Mouse (Mus musculus): ENCODE measurements at regions not wholly inside any gene's neighbourhood (a gene's known extent, or its start where the extent isn't known, plus 50 kb on each side); places are given as distances from the start of the nearest gene placed in this dataset.

- Histone ChIP-seq H3K9me3 (replicated peaks; ENCODE audit: low read length) (no peaks in the 10 kb centered on the region), H3K9ac (ENCODE audit: insufficient read depth, low read depth) (no peak overlapping the region), H3K4me3 (replicated peaks in 1 of 3; ENCODE audit: low read depth in 2 of 3, low read length in 2 of 3, poor library complexity in 1 of 3) (no peak overlapping the region), H3K36me3 (replicated peaks in 1 of 2; ENCODE audit: control insufficient read depth in 1 of 2, insufficient read depth in 1 of 2, low read length in 1 of 2) (no peaks in the 10 kb centered on the region), H3K27me3 (replicated peaks) (no peaks in the 10 kb centered on the region), H3K4me1 (ENCODE audit: control insufficient read depth in 1 of 2, insufficient read depth in 2 of 2) (no peaks in the 10 kb centered on the region), H3K4me2 (ENCODE audit: insufficient read depth, low read depth, poor library complexity, severe bottlenecking) (no peak overlapping the region), H3K27ac (ENCODE audit: insufficient read depth, low read depth) (no peak overlapping the region), H3K79me2 (replicated peaks; ENCODE audit: control insufficient read depth, extremely low read depth, insufficient read depth, poor library complexity, severe bottlenecking) (no peaks in the 10 kb centered on the region)
- TF ChIP-seq CHD2 (IDR thresholded peaks at IDR 0.05; ENCODE audit: low read length) (no peak), CTCF (conservative IDR thresholded peaks at IDR 0.05 in 1 of 2, IDR thresholded peaks at IDR 0.05 in 1 of 2; ENCODE audit: low read depth in 2 of 2, low read length in 2 of 2) (peak; percentile 52 to 60; a peak in 3 of 4 replicates), RAD21 (IDR thresholded peaks at IDR 0.05; ENCODE audit: low read depth, low read length) (peak; percentile 20), SMC3 (IDR thresholded peaks at IDR 0.05; ENCODE audit: low read depth, low read length) (peak; percentile 25), E2F4 (IDR thresholded peaks at IDR 0.05; ENCODE audit: insufficient replicate concordance, low read depth, low read length) (no peak), ZKSCAN1 (IDR thresholded peaks at IDR 0.05; ENCODE audit: borderline replicate concordance, low read depth, low read length) (no peak), CHD1 (IDR thresholded peaks at IDR 0.05; ENCODE audit: low read depth, low read length) (no peak), BHLHE40 (IDR thresholded peaks at IDR 0.05; ENCODE audit: low read depth, low read length) (no peak), ETS1 (conservative IDR thresholded peaks at IDR 0.05; ENCODE audit: low read depth, low read length) (no peak)
- dilution Hi-C loops (cut with MboI; ENCODE audit: extremely low pct_ligation_motif_present, extremely low pct_unique_long_range_greater_than_20kb, low sequenced_read_pairs) (no loop called here), in situ Hi-C loops (cut with MboI; ENCODE audit: low pct_ligation_motif_present, low pct_unique_long_range_greater_than_20kb, low sequenced_read_pairs) (no loop called here)
- no peak for DNase-seq (ENCODE audit: extremely low read depth)
These were observed 84.8 kb upstream of the Olfr1507 start for GRCm38 (mm10) chr14:52580319-52580718.

DNA sequence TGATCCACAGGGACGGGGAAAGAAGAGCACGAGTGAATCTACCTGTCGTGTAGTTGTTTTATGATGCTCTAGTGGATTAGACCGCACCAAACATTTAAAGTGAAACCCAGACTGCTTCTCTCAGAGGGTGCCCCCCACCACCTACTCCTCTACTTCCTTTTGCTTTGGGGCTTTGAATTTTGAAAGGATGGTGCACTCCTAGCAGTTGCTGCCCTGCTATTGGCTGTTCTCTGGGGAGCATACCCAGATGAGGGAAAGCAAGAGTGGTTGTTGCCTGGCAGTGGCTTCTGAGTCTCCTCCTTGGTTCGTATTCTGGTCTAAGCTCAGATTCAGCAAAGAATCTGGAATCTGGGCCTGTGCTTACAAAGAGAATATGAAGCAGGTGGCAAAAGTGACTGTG lies 71.4 kb upstream of the Olfr1507 start:
- H3K36me3 ChIP-seq (replicated peaks in 1 of 2; ENCODE audit: control insufficient read depth in 1 of 2, insufficient read depth in 1 of 2, low read length in 1 of 2) = no peaks in the 10 kb centered on the region
- H3K9me3 ChIP-seq (replicated peaks; ENCODE audit: low read length) = no peaks in the 10 kb centered on the region
- in situ Hi-C loops (cut with MboI; ENCODE audit: low pct_ligation_motif_present, low pct_unique_long_range_greater_than_20kb, low sequenced_read_pairs) = no loop called here
- H3K4me3 ChIP-seq (replicated peaks in 1 of 3; ENCODE audit: low read depth in 2 of 3, low read length in 2 of 3, poor library complexity in 1 of 3) = no peak overlapping the region
- DNase-seq (ENCODE audit: extremely low read depth) = peak; percentile 30
- H3K27ac ChIP-seq (ENCODE audit: insufficient read depth, low read depth) = no peak overlapping the region
- no peak overlapping the region for H3K9ac ChIP-seq (ENCODE audit: insufficient read depth, low read depth)
- TF ChIP-seq E2F4 (IDR thresholded peaks at IDR 0.05; ENCODE audit: insufficient replicate concordance, low read depth, low read length) (no peak), NELFE (IDR thresholded peaks at IDR 0.05; ENCODE audit: low read depth, low read length) (no peak), SMC3 (IDR thresholded peaks at IDR 0.05; ENCODE audit: low read depth, low read length) (no peak), JUND (conservative IDR thresholded peaks at IDR 0.05; ENCODE audit: low read depth, low read length) (no peak), MXI1 (IDR thresholded peaks at IDR 0.05; ENCODE audit: low read depth, low read length) (no peak), ZC3H11A (IDR thresholded peaks at IDR 0.05; ENCODE audit: low read depth, low read length) (no peak), MEF2A (IDR thresholded peaks at IDR 0.05; ENCODE audit: borderline replicate concordance, low read depth, low read length) (no peak), POLR2AphosphoS2 (IDR thresholded peaks at IDR 0.05; ENCODE audit: low read depth, low read length) (no peak), CHD1 (IDR thresholded peaks at IDR 0.05; ENCODE audit: low read depth, low read length) (no peak), ZKSCAN1 (IDR thresholded peaks at IDR 0.05; ENCODE audit: borderline replicate concordance, low read depth, low read length) (no peak), GABPA (IDR thresholded peaks at IDR 0.05; ENCODE audit: insufficient replicate concordance, low read depth, low read length) (no peak), ZMIZ1 (IDR thresholded peaks at IDR 0.05; ENCODE audit: low read depth, low read length) (no peak), MAZ (IDR thresholded peaks at IDR 0.05; ENCODE audit: low read depth, low read length) (no peak), USF1 (IDR thresholded peaks at IDR 0.05; ENCODE audit: low read depth, low read length) (no peak), IRF4 (IDR thresholded peaks at IDR 0.05; ENCODE audit: low read depth, low read length) (no peak), POLR2A (IDR thresholded peaks at IDR 0.05; ENCODE audit: low read depth, low read length) (no peak), PAX5 (IDR thresholded peaks at IDR 0.05; ENCODE audit: low read length) (no peak)
- peaks cover 0 to 20% of the 10 kb centered on the region in 2 experiments; a peak in 2 of 4 replicates for H3K4me1 ChIP-seq (ENCODE audit: control insufficient read depth in 1 of 2, insufficient read depth in 2 of 2)
- H3K79me2 ChIP-seq (replicated peaks; ENCODE audit: control insufficient read depth, extremely low read depth, insufficient read depth, poor library complexity, severe bottlenecking) = no peaks in the 10 kb centered on the region
- peak overlapping the region; percentile 66 for H3K4me2 ChIP-seq (ENCODE audit: insufficient read depth, low read depth, poor library complexity, severe bottlenecking)
- dilution Hi-C loops (cut with MboI; ENCODE audit: extremely low pct_ligation_motif_present, extremely low pct_unique_long_range_greater_than_20kb, low sequenced_read_pairs) = no loop called here
- no peaks in the 10 kb centered on the region for H3K27me3 ChIP-seq (replicated peaks)
